Mouse (Mus musculus): ENCODE data around the gene Gm10320. TPM values are rescaled to one million over a fixed set of nuclear protein-coding genes. Genes with fewer than 3 reads are reported as not detected.

Gm10320 gene
- total RNA-seq (2017) = 1.6 TPM in 1 of 3 replicates, not detected in the others

DNA sequence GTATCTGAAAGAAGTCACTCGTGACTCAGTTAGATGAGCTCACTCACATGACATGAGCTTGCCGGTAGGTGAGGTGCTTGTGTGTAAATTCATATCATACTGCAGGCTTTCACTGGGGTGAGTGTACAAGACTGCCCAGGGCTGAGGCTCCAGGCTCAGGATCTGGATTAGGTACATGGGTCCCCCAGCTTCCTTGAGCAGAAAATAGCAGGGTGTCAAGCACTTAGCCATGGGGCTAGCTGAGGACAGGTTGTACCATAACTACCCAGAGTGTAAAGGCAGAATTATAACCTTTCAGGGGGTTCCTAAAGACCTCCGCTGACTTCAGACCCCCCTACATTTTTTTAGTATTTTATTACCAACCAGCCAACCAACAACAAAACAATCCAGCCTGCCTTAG lies at the start of gene Gm10320:
Gm10320 (minus strand) TSS at position 93 of the 400 bp plus-strand sequence.
- no peak for ATAC-seq (replicated peaks; ENCODE audit: insufficient number of reproducible peaks, low FRiP score, low TSS enrichment, poor library complexity, severe bottlenecking)

- ATAC-seq (replicated peaks; ENCODE audit: insufficient number of reproducible peaks, low FRiP score, low TSS enrichment, poor library complexity, severe bottlenecking) = no peak
Observed at GRCm38 (mm10) chr13:98541601-98542000, 49.8 kb upstream of the Gm10320 start.

DNA sequence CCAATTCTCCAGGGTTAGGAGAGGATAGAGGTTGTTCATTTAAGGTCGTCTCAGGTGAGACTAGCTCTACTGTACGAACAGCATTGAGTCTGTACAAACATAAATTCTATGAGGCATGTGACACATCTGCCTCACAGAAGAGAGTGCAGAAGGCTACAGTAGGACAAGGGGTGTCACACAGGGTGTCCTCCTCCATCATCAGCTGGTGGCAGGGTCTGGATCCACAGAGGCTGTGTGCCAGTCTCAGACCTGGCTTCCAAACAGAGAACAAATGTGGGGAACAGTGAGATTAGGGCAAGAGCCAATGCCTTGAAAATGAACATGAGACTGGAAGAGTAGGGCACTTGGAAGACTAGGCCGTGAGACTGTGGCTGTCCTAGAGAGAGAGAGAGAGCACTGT lies 48.4 kb upstream of the Gm10320 start:
- no peak for ATAC-seq (replicated peaks; ENCODE audit: insufficient number of reproducible peaks, low FRiP score, low TSS enrichment, poor library complexity, severe bottlenecking)

DNA sequence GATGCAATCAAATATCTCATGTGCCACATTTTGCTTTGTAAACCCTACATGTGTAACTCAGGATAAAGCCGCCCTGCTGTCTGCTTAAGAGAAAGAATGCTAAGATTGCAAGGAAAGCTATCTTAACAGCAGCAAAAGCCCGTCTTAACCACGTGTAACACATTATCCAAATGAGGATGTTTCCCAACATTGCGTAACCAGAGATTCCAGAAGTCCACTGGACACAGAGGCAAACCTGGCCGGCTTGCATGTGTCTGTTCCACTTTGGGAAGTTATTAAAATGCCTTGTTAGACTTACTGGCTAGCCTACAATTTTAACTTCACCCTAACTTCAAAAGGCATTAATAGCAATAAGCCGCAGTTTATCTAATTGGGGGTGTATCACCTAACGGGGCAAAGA lies 47.5 kb upstream of the Gm10320 start:
- no peak for ATAC-seq (replicated peaks; ENCODE audit: insufficient number of reproducible peaks, low FRiP score, low TSS enrichment, poor library complexity, severe bottlenecking)

DNA sequence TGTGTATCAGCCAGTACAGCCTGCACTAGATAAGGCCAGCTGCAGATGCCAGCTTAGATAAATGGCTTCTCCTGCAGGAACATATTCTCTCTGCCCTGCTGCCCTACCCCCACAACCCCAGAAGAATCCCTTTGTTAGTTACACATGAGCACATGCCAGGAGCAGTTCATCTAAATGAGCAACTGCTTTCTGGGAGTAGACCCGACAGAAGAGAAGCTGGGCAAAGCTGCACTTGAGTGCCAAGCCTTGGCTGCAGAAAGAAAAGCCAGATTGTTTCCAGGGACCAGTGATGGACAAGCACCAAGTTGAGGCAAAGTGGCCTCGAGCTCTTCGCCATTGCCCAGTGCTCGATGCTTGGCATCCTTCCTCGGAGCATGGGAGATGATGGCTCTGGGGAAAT lies 46.8 kb upstream of the Gm10320 start:
- no peak for ATAC-seq (replicated peaks; ENCODE audit: insufficient number of reproducible peaks, low FRiP score, low TSS enrichment, poor library complexity, severe bottlenecking)

DNA sequence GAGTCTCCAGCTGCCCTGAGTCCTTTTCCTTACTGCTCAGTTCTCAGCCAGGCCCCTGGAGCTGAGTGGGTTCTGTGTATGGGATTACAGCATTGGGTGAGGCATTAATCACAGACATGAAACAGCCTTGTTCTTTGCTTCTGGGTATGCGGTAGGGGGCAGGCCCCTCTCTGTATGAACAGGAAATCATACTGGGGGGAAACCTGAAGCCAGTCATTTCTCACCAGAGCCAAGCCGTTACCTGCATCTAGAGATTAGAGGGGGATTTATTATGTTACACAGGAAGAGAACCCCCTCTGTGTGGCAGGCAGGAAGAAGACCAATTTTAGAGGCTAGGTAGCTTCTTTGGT lies 43.1 kb upstream of the Gm10320 start:
- no peak for ATAC-seq (replicated peaks; ENCODE audit: insufficient number of reproducible peaks, low FRiP score, low TSS enrichment, poor library complexity, severe bottlenecking)

GRCm38 (mm10) chr13:98534190-98534912 lies 42.5 kb upstream of the Gm10320 start:
- no peak for ATAC-seq (replicated peaks; ENCODE audit: insufficient number of reproducible peaks, low FRiP score, low TSS enrichment, poor library complexity, severe bottlenecking)

DNA sequence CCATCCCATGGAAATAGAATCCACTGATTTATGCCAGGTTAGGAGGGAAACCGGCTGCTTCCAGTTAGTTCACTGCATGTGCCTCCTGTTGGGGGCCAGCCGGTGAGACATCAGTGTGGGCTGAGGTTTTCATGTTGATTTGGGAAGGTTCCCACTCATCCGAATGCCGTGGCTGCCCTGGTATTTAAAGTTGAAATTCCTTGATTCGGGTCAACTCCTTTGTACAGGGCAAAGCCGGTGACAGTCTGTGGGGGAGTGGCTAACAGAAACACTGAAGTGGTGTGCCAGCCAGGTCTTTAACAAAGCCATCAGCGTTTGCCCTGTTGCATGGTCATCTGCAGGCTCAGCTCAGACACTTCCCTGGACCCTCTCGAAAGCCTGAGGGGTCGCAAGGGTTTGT lies 41.6 kb upstream of the Gm10320 start:
- no peak for ATAC-seq (replicated peaks; ENCODE audit: insufficient number of reproducible peaks, low FRiP score, low TSS enrichment, poor library complexity, severe bottlenecking)

DNA sequence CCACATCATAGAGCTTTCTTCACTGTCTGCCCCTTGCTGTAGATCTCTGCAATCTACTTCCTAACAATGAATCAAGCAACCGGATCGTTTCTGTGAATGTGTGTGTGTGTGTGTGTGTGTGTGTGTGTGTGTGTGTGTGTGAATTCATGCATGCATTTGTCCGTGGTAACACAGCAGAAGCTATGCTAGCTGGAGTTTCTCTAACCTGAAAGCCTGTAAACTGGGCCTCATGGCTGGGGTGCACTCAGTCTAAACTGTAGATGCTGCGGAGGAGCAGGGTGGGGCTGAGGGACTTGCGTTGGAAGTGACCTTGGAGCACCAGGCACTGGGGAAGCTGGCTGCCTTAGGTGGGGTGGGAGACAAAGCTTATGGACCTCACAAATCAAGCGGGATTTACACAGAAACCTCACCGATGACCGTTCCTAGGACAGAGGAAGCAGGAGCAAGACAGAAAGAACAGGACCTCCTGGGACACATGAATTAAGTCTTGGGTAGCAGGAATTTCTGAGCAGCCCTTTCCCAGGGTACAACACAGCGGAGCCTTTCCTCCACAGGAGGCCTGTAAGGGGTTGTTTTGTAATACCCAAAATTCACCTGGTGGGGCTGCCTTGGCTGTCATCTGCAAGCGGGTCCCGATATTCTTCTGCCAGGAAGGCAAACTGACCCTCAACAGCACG lies 41.0 kb upstream of the Gm10320 start:
- no peak for ATAC-seq (replicated peaks; ENCODE audit: insufficient number of reproducible peaks, low FRiP score, low TSS enrichment, poor library complexity, severe bottlenecking)

- ATAC-seq (replicated peaks; ENCODE audit: insufficient number of reproducible peaks, low FRiP score, low TSS enrichment, poor library complexity, severe bottlenecking) = no peak
Observed at GRCm38 (mm10) chr13:98531976-98532375, 40.2 kb upstream of the Gm10320 start.

DNA sequence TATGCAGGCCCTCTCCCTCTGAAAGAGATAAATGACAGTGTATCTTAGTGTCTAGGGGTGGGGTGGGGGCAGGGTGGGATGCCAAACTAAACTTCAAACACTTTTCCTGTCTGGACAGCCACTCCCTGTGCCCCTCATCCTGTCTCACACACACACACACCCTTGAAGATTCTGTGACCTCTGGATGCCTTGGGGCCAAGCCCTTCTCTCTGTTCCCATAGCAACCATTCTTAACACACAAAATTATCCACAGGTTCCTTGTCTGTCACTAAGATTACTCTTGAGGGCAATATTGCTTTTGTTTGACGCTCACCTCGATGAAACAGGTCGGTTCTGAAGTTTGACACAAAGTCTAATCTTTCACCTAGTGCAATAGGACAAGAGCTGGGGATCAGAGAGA lies 39.5 kb upstream of the Gm10320 start:
- ATAC-seq (replicated peaks; ENCODE audit: insufficient number of reproducible peaks, low FRiP score, low TSS enrichment, poor library complexity, severe bottlenecking) = no peak

- ATAC-seq (replicated peaks; ENCODE audit: insufficient number of reproducible peaks, low FRiP score, low TSS enrichment, poor library complexity, severe bottlenecking) = no peak
Observed at GRCm38 (mm10) chr13:98523719-98524316, 32.0 kb upstream of the Gm10320 start.

GRCm38 (mm10) chr13:98518341-98518740 lies 26.5 kb upstream of the Gm10320 start:
- ATAC-seq (replicated peaks; ENCODE audit: insufficient number of reproducible peaks, low FRiP score, low TSS enrichment, poor library complexity, severe bottlenecking) = no peak

GRCm38 (mm10) chr13:98517666-98518065 lies 25.9 kb upstream of the Gm10320 start:
- no peak for ATAC-seq (replicated peaks; ENCODE audit: insufficient number of reproducible peaks, low FRiP score, low TSS enrichment, poor library complexity, severe bottlenecking)

GRCm38 (mm10) chr13:98516985-98517384 lies 25.2 kb upstream of the Gm10320 start:
- no peak for ATAC-seq (replicated peaks; ENCODE audit: insufficient number of reproducible peaks, low FRiP score, low TSS enrichment, poor library complexity, severe bottlenecking)

GRCm38 (mm10) chr13:98512066-98512465 lies 20.3 kb upstream of the Gm10320 start:
- ATAC-seq (replicated peaks; ENCODE audit: insufficient number of reproducible peaks, low FRiP score, low TSS enrichment, poor library complexity, severe bottlenecking) = no peak

- no peak for ATAC-seq (replicated peaks; ENCODE audit: insufficient number of reproducible peaks, low FRiP score, low TSS enrichment, poor library complexity, severe bottlenecking)
Observed at GRCm38 (mm10) chr13:98507656-98508055, 15.9 kb upstream of the Gm10320 start.

DNA sequence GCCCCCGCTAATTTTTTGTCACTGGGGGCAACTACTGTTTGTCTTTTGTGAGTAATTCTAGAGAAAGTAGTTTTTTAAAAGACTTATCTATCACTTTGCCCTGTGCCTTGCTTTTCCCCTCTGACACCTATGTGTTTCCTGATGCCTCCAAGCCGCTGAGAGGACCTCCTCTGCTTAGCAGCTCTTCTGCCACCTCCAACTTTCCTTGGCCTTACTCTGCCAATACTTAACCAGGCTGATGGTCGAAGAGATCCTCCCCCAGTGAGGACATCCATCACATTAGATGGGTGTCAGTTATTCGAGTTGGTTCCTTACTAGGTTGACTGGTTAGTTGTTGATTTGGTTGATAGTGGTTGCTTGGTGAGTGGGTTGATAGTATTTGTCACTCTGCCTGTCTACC lies 14.7 kb upstream of the Gm10320 start:
- no peak for ATAC-seq (replicated peaks; ENCODE audit: insufficient number of reproducible peaks, low FRiP score, low TSS enrichment, poor library complexity, severe bottlenecking)

GRCm38 (mm10) chr13:98505989-98506388 lies 14.2 kb upstream of the Gm10320 start:
- ATAC-seq (replicated peaks; ENCODE audit: insufficient number of reproducible peaks, low FRiP score, low TSS enrichment, poor library complexity, severe bottlenecking) = no peak

DNA sequence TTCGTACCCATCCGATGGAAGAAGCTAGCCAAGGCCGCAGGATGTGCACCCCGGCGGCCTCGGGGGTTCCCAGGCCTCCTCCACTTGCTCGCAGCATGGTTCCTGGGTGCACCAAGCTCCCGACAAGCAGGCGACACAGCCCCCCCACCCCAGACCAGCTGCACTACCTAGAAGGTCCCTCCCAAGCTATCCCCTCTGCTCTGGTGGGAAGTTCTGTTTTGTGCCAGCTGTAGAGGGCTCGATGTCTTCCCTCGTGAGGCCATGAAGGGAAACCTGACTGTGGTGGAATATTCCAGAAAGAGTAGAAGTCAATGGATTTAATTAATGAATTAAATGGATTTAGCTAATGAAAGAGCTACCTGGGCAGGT lies 13.7 kb upstream of the Gm10320 start:
- ATAC-seq (replicated peaks; ENCODE audit: insufficient number of reproducible peaks, low FRiP score, low TSS enrichment, poor library complexity, severe bottlenecking) = no peak
